Mouse (Mus musculus) E14TG2a.4 (cell line): Measurements from ENCODE around the gene Fndc3a.

ENCODE experiments used
- CTCF ChIP-seq: conservative IDR thresholded peaks from 2 replicates; pipeline ENCODE4 v1.5.1; 2014; ENCODE audit warnings: low read length
- NANOG ChIP-seq: IDR thresholded peaks from 2 replicates; pipeline ENCODE4 v1.6.1; 2014; ENCODE audit warnings: borderline replicate concordance, low read length, mixed read lengths
- POU5F1 ChIP-seq: IDR thresholded peaks from 2 replicates; pipeline ENCODE4 v1.6.1; 2014; ENCODE audit warnings: low read length, borderline replicate concordance

- TF ChIP-seq CTCF (no peak), NANOG (no peak), POU5F1 (no peak)
These were observed at the start of gene Fndc3a for GRCm38 (mm10) chr14:72709710-72710340.
